Mouse (Mus musculus) bone marrow, adult 2 months (tissue): ENCODE measurements around the gene Abcc10.

Experiments used
- CTCF ChIP-seq: fragments of 200-500 bp; IDR thresholded peaks from 2 replicates; pipeline ENCODE4 v1.5.1; 2011; ENCODE audit warnings: low read length, control low read depth; ENCODE audit not compliant: control insufficient read depth, insufficient read depth
- POLR2A ChIP-seq: fragments of 200-500 bp; IDR thresholded peaks from 2 replicates; pipeline ENCODE4 v1.6.1; 2011; ENCODE audit warnings: low read depth, mild to moderate bottlenecking, control low read depth, low read length, borderline replicate concordance; ENCODE audit not compliant: control insufficient read depth

DNA sequence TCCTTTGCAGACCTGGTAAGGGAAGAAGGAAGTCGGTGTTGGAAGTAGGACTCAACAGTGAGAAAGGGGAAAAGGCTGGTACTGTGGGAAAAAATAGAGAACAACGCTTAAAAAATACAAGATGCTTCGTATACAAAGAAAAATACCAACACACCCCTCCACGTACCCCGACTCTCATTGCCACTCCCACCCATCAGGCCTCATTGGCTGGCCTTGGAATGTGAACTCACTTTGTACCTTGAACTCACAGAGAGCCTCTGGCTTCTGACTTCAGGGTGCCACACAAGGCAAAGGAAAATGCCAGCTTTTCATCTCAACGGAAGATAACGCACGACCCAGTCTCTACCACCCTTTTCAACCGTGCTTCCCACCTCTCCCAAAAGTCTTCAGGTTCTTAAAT is 45.0 kb downstream of the Abcc10 start:
- TF ChIP-seq CTCF (no peak), POLR2A (no peak)
